Mouse (Mus musculus) embryo, embryonic 11.5 days (tissue): ENCODE results near the gene Coa3.

Source experiments
- DNase-seq: peaks from one replicate; pipeline ENCODE4 v3.0.0-alpha.2; 2012; ENCODE audit warnings: low read depth, low spot score

The Coa3 gene

DNA sequence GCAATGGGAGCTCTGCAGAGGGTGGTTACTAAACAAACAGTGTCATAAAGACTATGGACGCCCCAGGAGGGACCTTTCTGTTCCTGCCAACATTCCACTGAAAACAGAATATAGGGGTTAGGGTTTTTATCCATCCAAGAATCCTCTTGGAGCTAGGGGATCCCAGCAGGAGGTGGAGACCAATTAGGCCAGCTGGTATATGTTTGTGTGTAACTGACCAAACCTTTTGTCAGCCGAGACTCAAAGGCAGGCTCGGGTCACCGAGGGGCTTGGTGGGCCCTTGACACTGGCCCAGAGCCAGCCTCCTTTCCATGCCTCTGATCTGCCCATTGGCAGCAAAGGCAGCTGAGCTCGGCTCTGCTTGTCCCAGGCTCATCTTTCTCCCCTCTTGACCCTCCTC, 4.0 kb upstream of the Coa3 start:
- no peak for DNase-seq

DNA sequence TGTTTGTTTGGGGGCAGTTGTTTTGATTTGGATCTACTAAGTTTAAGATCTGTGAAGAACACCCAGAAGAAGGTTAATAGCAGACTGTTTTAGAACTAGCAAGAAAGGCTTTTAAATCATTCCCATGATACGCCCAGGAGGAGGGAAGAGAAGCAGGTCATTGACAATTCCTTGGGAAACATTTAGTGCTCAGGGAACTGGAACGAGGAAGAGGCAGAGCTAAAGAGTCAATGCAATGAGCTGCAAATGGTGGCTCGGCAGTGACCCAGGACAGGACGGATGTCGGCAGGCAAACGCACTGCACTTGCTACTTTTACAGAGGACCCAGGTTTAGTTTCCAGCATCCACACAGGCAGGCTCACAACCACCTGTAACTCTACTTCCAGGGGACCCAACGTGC, 1.9 kb upstream of the Coa3 start:
- DNase-seq, result no peak

DNA sequence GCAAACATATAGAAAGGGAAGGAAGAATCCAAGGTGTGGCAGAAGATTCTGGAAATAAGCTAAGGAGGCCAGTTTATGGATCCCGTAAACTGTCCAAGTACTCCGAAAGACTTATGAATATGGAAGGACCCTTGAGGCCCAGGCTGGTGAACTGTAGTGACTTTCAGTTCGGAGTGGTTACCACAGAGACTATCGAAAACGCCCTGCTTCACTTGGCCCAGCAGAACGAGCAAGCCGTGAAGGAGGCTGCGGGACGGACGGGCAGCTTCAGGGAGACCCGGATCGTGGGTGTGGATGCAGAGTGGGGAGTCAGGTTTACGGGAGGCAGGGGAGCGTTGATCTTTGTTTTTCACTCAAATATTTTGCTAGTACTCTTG, 267 bp upstream of the Coa3 start:
- no peak for DNase-seq

DNA sequence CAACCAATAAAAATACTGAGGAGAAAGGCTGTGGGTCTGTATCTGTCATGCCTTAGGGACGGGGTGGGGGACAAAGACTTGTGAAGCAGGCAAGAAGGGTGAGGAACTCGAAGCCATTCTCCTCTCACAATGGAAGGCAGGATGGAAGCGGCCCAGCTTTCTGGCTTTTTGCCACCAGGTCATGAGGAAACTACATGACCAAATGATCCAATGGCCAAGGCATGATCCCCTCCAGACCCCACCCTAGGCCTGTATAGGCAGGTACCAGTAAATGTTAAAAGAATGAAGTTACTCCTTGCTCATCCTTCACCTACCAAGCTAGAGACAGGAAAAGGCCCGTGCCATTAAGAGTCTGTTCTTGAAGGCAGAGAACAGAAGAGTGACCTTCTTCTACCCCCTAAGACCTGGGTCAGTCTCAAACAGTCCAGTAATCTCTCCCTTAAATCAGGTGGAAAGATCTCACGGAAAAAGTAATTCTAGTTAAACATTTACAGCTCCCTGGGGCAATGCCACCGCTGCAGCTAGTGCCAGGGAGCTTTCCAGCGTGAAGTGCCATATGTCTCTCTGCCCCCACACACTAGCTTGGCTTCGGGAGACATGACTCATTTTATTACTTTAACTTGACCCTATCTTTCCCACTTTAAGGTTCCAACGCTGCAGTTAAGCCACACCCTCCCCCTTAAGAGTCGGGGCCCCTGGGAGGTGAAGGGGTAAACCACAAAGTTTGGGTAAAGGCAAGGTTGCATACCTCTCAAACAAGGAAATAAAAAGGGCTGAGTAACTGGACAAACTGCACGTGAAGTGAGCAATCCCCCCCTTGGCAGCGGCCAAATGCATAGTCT, 1.3 kb downstream of the Coa3 start:
- no peak for DNase-seq

DNA sequence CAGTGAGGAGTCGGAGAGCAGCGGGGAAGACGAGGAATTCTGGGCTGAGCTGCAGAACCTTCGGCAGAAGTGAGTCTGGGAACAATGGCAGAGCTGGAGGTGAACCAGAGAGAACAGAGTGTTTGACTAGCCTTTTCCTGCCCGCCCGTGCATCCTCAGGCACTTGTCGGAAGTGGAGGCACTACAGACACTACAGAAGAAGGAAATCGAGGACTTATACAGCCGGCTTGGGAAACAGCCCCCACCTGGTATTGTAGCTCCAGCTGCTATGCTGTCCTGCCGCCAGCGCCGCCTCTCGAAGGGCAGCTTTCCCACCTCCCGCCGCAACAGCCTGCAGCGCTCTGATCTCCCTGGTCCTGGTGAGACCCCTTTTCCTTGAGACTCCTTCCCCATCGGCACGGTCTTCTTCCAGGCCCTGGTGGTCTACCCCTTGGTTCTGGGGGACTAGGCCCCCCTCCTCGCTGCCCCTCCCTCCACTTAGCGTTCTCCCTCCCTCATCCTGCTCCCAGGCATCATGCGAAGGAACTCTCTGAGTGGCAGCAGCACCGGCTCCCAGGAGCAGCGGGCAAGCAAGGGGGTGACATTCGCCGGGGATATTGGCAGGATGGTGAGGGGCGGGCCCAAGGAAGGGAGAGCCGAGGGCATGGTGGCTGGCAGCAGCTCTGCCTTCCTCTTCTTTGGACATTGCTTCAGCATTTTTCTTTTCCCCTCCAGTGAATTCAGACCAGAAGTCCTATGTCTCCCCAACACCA, 2.4 kb downstream of the Coa3 start:
- DNase-seq, result no peak

DNA sequence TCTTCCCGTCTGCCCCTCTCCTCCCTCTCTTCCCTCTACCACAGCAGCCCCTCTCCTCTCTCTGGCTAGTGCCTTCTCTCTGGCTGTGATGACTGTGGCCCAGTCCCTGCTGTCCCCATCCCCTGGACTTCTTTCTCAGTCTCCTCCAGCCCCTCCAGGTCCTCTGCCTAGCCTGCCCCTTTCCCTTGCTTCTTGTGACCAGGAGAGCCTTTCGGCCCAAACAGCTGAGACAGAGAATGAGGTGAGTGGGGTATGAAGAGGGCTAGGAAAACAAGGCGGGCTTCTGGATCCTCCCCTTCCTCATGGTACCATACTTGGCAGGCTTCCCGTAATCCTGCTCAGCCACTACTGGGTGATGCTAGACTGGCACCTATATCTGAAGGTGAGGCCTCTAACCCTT, 3.6 kb downstream of the Coa3 start:
- DNase-seq, result no peak

DNA sequence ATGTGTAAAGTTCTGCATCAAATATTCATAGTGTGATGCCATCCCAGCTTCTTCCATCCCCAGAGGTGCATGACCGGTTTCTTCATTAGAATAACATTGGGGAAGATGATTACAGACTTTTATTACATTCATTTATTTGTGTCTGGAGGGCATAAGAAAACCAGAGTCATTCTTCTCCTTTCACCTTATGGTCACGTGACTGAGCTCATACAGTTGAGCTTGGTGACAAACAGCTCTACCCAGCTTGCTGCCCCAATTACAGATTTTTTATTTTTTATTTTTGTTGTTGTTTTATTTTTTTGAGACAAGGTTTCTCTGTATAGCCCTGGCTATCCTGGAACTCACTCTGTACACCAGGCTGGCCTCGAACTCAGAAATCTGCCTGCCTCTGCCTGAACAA, 6.5 kb downstream of the Coa3 start:
- DNase-seq, result no peak

DNA sequence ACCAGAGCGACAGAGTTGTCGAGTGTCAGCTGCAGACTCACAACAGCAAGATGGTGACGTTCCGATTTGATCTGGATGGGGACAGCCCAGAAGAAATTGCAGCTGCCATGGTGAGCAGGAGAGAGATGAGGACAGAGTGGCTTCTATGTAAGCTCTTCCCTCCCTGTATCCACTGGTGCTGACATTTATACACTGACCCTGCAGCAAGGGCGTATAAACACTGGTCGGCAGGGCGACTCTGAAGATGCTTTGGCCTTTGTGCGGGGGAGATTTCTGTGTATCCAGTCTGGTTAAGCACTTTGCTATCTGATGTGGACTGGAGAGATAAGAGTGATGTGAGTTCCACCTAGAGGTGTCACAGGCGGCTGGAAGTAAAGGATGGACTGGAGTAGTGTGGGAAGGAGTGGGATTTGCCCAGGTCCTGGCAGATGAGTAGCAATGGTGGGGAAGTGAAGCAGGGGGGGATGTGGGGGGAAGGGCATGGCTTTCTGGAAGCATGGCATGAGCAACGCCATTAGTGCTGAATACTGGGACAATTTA, 9.3 kb downstream of the Coa3 start:
- no peak for DNase-seq

DNA sequence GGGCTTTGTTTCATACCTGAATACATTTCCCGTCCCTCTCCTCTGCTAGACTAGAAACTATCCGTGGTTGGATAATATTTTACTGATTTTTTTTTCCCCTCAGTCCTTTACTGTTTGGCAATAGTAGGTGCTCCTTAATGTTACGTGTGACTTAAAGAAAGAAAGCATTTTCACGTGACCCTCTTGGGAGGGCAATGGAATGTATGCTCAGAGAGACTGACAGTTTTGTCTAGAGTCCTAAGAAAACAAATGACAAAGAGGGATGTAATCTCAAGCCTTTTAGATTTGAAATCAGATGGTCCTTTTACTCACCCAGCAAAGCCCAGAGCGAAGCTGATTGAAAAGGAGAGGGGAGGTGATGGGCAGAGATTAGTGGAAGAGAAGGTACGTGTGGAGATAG, 13.0 kb downstream of the Coa3 start:
- DNase-seq, result no peak

DNA sequence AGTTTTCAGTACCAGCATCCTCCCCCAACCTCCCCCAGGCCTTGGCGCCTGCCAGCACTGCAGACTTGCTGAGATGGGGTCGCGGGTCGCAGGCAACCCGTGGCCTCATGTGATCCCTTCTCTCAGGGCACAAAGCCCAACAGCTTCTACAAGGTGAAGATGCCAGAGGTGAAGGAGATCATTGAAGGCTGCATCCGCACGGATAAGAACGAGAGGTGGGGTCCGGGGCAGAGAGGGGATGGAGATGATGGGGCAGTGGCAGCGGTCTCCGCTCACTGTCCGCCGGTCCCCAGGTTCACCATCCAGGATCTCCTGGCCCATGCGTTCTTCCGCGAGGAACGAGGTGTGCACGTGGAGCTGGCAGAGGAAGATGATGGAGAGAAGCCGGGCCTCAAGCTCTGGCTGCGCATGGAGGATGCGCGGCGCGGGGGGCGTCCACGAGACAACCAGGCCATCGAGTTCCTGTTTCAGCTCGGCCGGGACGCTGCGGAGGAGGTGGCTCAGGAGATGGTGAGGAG, 13.9 kb downstream of the Coa3 start:
- no peak for DNase-seq

DNA sequence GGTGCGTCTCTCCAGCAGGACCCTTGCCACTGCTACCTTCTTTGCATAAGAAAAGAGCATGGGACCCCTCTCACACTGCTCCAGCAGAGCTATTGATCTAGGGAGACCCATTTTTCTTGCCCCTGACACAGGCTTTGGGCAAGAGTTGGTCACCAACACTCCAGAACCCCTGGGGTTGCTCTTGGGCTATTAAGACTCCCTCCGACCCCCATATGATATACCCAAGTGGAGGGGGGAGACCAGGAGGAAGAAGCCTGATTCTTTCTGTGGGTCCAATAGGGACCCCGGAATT, 15.0 kb downstream of the Coa3 start:
- no peak for DNase-seq

DNA sequence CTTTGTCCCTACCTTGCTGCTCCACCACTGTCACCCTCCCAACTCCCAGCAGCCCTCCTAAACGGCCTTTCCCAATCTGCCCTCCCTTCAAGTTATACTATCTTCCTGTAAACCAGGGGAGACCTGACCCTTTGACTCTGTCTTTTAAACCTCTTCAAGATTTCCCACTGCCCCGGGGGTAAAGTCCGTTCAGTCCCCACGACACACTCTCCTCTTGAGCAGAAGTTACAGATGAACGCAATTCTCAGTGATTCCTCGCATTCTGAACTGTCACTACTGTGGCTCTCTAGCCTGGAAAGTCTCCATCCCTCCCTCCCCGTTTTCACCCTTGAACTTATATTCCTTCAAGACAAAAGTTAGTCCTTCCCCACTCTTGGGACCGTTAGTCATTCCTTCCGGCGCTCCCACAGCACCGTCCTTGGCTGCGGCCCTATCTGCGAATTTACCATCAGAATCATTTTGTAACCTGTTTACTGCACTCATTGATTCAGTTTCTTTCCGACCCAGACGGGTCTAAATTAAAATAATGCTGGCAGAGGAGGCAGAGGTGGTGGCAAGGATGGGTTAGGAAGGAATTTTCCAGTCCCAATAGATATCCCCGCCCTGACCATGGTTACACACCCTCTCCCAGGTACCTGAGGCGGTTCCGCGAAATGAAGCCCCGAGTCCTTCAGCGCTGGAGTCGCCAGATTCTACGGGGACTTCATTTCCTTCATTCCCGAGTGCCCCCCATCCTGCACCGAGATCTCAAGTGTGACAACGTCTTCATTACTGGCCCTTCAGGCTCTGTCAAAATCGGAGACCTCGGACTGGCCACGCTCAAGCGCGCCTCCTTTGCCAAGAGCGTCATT, 15.6 kb downstream of the Coa3 start:
- no peak for DNase-seq

DNA sequence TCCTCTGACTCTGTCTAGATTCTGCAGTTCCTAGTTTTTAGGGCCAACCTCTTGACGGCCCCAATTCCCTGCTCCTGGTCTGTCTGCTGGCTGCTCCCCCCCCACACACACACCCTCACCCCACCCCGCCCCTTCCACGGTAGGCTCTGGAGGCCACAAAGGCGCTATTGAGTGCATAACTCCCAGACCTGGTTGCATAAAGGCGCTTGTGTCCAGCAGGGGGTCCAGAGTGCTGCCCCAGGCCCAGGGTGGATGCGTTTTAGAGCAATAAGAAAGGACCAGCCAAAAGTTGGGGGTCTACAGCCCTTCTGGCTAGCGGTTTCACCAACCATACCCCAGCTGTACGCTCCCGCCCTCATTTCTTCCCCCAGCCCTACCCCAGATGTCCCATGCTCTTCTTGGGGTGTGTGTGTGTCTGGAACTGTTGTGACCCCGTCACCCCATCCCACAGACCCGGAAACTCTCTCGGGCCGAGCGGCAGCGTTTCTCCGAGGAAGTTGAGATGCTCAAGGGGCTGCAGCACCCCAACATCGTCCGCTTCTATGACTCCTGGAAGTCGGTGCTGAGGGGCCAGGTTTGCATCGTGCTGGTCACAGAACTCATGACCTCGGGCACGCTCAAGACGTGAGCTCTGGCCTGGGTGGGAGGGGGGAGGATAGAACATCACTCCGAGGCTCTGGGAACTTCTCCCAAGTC, 16.5 kb downstream of the Coa3 start:
- no peak for DNase-seq

DNA sequence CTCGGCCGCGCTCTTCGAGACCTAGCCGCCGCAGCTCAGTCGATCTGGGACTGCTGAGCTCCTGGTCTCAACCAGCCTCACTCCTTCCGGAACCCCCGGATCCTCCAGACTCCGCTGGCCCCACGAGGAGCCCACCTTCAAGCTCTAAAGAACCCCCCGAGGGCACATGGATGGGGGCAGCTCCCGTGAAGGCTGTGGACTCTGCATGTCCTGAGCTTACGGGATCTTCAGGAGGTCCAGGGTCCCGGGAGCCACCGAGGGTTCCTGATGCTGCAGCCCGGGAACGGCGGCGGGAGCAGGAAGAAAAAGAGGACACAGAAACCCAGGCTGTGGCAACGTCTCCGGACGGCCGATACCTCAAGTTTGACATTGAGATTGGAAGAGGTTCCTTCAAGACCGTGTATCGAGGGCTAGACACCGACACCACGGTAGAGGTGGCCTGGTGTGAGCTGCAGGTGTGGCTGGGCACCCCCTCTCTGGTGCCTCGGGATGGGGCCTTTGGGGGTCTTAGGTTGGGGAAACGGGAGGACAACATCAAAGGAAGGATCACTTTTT, 18.0 kb downstream of the Coa3 start:
- DNase-seq, result no peak

DNA sequence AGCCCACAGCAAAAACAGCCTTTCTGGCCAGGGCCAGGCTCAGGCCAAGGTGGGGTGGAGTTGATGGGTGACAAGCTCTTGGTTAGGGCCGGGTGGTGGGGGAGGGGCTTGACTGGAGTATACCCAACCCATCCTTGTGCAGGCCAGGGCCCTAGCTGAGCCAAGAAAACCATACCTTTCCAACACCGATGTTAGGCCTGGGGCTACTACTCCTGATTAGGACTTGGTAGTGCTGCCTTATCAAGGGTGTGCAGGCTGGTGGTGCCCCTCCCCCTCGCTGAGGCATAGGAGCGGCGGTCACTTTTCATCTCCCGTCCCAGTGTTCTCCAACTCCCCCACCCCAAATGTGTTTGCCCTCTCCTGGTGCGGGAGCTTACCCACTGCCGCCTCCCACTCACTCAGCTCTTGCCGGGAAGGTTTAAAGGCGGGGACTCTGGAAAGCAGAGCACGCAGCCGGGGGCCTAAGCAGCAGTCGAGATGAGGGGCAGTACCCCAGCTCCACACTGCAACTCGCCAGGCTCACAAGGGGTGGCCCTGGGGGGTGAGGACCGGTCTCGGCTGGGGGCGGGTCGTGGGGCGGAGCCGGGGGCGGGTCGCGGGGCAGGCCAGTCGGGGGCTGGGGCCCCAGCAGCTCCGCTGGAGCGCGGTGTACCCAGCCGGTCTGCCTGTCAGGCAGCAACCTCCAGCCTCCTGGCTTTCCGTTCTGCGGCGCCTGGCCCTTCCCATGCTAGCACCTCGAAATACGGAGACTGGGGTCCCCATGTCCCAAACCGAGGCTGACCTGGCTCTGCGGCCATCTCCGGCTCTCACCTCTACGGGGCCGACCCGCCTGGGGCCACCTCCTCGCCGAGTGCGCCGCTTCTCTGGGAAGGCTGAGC, 18.7 kb downstream of the Coa3 start, which contains the start of gene Wnk4:
Gene Wnk4 (plus strand): TSS at position 620 of the 878 bp plus-strand sequence.
- DNase-seq, result no peak

DNA sequence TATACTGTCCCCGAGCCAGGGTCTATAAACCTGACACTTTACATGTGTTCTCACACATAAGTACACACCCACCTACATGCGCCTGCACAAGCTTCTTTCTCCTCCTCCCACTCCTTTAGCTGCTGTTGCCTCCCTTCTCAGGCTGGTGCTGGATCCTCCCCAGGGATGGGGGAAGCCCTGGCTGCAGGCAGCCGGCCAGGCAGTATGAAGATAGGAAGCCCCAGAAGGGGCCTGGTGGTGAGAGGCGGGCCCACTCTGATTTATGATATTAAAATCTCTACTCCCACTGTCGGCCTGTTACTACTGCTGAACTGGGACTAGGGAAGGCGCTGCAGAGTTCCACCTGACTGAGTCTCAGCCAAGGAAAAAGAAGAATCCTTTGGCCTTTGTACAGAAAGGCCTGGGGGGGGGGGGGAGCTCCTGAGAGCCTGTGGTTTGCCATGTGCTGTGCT, 19.6 kb downstream of the Coa3 start:
- no peak for DNase-seq

DNA sequence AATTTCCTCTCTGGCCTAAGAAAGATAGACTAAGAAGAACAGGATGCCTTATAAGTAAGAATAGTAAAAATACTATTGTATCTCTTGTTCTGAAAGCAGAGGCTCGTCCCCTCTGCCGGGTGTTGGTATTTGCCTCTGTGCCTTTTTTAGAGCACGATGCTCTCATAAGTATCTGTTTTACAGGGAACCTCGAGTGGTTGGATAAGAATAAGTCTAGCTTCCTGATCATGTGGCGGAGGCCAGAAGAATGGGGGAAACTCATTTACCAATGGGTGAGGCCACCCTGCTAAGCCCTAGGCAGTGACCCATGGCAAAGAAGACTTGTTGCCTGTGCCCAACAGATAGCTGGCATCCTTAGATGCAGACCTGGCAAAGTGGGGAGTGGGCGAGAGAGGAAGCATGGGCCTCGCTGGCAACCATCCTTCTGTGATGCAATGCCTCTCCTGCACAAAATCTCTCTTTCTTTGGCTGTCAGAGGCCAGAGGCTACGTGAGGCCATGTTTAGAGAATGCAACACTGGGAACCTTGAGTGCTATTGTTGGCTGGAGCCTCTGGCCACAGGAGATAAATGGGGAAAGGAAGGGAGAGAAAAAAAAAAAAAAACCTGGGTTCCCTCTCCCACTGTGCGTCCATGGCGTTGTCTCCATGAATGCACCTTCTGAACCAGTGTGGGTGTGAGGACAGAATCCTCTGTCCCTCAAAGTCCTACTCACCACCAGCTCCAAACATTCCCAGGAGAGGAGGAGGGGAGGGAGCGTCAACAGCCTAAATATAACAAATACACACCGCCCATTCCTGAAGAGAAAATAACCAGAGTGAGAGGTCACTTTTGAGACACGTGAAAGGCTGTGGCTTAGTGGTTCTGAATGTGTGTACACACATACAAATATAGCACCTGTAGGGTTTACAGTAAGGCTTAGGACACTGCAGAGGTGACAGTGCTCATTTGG, 22.8 kb downstream of the Coa3 start:
- no peak for DNase-seq

DNA sequence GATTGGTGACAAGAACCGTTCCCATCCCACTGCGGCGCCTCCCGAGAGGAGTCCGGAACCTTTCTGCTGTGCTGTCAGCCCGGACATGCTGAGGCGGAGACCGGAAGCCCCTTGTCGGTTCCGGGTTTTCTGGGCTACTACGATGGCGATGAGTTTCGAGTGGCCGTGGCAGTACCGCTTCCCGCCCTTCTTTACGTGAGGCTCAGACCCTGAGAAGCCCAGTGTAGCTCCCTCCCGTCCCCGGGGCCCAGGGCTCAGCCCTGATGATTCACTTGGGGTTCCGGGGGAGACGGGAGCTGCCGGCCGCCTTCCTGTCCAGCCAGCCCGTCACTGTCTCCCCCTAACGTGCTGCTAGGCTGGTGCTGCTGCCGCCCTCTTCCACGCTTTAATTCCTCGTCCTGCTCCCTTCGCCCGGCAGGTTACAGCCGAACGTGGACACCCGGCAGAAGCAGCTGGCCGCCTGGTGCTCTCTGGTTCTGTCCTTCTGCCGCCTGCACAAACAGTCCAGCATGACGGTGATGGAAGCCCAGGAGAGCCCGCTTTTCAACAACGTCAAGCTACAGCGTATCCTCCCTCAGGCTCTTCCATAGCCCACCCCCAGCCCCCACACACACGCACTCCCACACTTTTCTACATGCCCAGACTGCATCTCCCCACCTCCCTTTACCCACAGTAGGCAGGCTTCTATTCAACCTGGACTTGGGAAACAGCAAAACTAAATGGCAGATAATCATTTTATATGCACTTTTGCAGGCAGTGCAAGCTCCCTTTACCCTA, 25.1 kb downstream of the Coa3 start, which contains the start of gene Vps25:
Gene Vps25 (plus strand): TSS at position 95 of the 777 bp plus-strand sequence.
- peak; percentile 70 for DNase-seq
